Mouse (Mus musculus): Measurements from ENCODE around the gene AI854703.

GRCm38 (mm10) chr6:48665471-48665870 is 38.9 kb downstream of the AI854703 start:
- no peak for TF ChIP-seq CTCF (IDR thresholded peaks at IDR 0.05; ENCODE audit: control insufficient read depth, insufficient read depth, low read length)
- TF ChIP-seq POLR2A (IDR thresholded peaks at IDR 0.05; ENCODE audit: borderline replicate concordance, control insufficient read depth, low read depth, low read length) = no peak
